Mouse (Mus musculus) limb, embryonic 13.5 days (tissue): ENCODE data around the gene Zfp329. TPM values are rescaled to one million over a fixed set of nuclear protein-coding genes. Genes with fewer than 3 reads are reported as not detected.

Source experiments
- ATAC-seq: fragments of 200-750 bp; cut with Nextera tagmentation; 2 replicates; pipeline ENCODE4 v1.8.0; 2017; ENCODE audit warnings: low read depth, moderate number of reproducible peaks, moderate TSS enrichment; ENCODE audit not compliant: low FRiP score
- H3K27ac ChIP-seq: fragments of 300-500 bp; sonication (generic); 2 replicates; pipeline ENCODE4 v1.5.1; 2015; ENCODE audit warnings: inconsistent platforms, mild to moderate bottlenecking, moderate library complexity
- H3K27me3 ChIP-seq: fragments of 300-500 bp; sonication (generic); 2 replicates; pipeline ENCODE4 v1.6.1; 2015; ENCODE audit warnings: mild to moderate bottlenecking, inconsistent platforms
- H3K36me3 ChIP-seq: fragments of 300-500 bp; sonication (generic); 2 replicates; pipeline ENCODE4 v1.6.1; 2015; ENCODE audit warnings: inconsistent platforms, mild to moderate bottlenecking, moderate library complexity
- H3K4me1 ChIP-seq: fragments of 300-500 bp; sonication (generic); 2 replicates; pipeline ENCODE4 v1.6.1; 2015; ENCODE audit warnings: inconsistent platforms
- H3K4me2 ChIP-seq: fragments of 300-500 bp; sonication (generic); replicated peaks from 2 replicates; pipeline ENCODE4 v1.6.1; 2015; ENCODE audit warnings: inconsistent platforms, mild to moderate bottlenecking, moderate library complexity
- H3K4me3 ChIP-seq: fragments of 300-500 bp; sonication (generic); 2 replicates; pipeline ENCODE4 v1.5.1; 2015; ENCODE audit warnings: moderate library complexity, mild to moderate bottlenecking, inconsistent platforms
- H3K9ac ChIP-seq: fragments of 300-500 bp; sonication (generic); 2 replicates; pipeline ENCODE4 v1.6.1; 2015; ENCODE audit warnings: mild to moderate bottlenecking, inconsistent platforms
- H3K9me3 ChIP-seq: fragments of 300-500 bp; sonication (generic); 2 replicates; pipeline ENCODE4 v1.6.1; 2016; ENCODE audit warnings: inconsistent platforms
- WGBS: fragments of 180-500 bp; shearing (Covaris S2); methylation state at CpG from one replicate; pipeline ENCODE4 v1.1.7; 2015; 5-methylcytosine and 5-hydroxymethylcytosine counted together
- polyA plus RNA-seq: library from polyadenylated mRNA; unstranded; fragments of >200 nt; fragmentation: Nextera tagmentation; extraction: Ambion mirVana; gene quantifications from 2 replicates; pipeline ENCODE4 v1.2.1, GENCODE M21; 2015

Zfp329 gene
- polyA plus RNA-seq, 1 experiment from 2014 or later: 17.5 TPM

- Histone ChIP-seq H3K9ac (no peak overlapping the region), H3K27me3 (no peaks in the 10 kb centered on the region), H3K4me1 (no peaks in the 10 kb centered on the region), H3K27ac (no peak overlapping the region), H3K9me3 (no peaks in the 10 kb centered on the region), H3K36me3 (no peaks in the 10 kb centered on the region), H3K4me3 (no peak overlapping the region), H3K4me2 (no peak overlapping the region)
- WGBS: 81% methylated on average over 6 of the region's 6 CpGs
- no peak for ATAC-seq
Measured at GRCm38 (mm10) chr7:12787333-12787732, 31.3 kb downstream of the Zfp329 start.

- Histone ChIP-seq H3K36me3 (peaks cover 2% of the 10 kb centered on the region), H3K27me3 (no peaks in the 10 kb centered on the region), H3K9me3 (no peaks in the 10 kb centered on the region), H3K4me1 (peaks cover 12% of the 10 kb centered on the region), H3K9ac (peak overlapping the region; percentile 84), H3K27ac (no peak overlapping the region), H3K4me2 (peak overlapping the region; percentile 93), H3K4me3 (peak overlapping the region; percentile 71)
- under 1% methylated on average over 57 of the region's 57 CpGs for WGBS
- peak; percentile 94 for ATAC-seq
Measured at GRCm38 (mm10) chr7:12780151-12780830, 38.4 kb downstream of the Zfp329 start.

- WGBS: 19% methylated on average over 10 of the region's 10 CpGs
- H3K4me1 ChIP-seq: peaks cover 12% of the 10 kb centered on the region
- no peaks in the 10 kb centered on the region for H3K27me3 ChIP-seq
- no peaks in the 10 kb centered on the region for H3K9me3 ChIP-seq
- H3K36me3 ChIP-seq: peaks cover 7% of the 10 kb centered on the region
- H3K9ac ChIP-seq: peak overlapping the region; percentile 84
- H3K27ac ChIP-seq: no peak overlapping the region
- H3K4me3 ChIP-seq: peak overlapping the region; percentile 71
- H3K4me2 ChIP-seq: peak overlapping the region; percentile 93
- ATAC-seq: peak; percentile 4; the same call in 1 of the 2 replicates
Measured at GRCm38 (mm10) chr7:12779782-12780150, 38.9 kb downstream of the Zfp329 start.

GRCm38 (mm10) chr7:12779141-12779540 lies 39.5 kb downstream of the Zfp329 start:
- WGBS: 91% methylated on average over 5 of the region's 5 CpGs
- Histone ChIP-seq H3K4me1 (peaks cover 12% of the 10 kb centered on the region), H3K36me3 (peaks cover 14% of the 10 kb centered on the region), H3K27me3 (no peaks in the 10 kb centered on the region), H3K4me3 (peak overlapping the region; percentile 71; the same call in 1 of the 2 replicates), H3K4me2 (peak overlapping the region; percentile 93), H3K27ac (no peak overlapping the region), H3K9ac (no peak overlapping the region), H3K9me3 (no peaks in the 10 kb centered on the region)
- no peak for ATAC-seq

- H3K9me3 ChIP-seq: no peaks in the 10 kb centered on the region
- no peak overlapping the region for H3K27ac ChIP-seq
- no peaks in the 10 kb centered on the region for H3K27me3 ChIP-seq
- H3K36me3 ChIP-seq: peaks cover 57% of the 10 kb centered on the region
- ATAC-seq: no peak
- no peak overlapping the region for H3K4me2 ChIP-seq
- WGBS: 88% methylated on average over 1 of the region's 1 CpGs
- no peak overlapping the region for H3K9ac ChIP-seq
- peaks cover 6% of the 10 kb centered on the region for H3K4me1 ChIP-seq
- no peak overlapping the region for H3K4me3 ChIP-seq
Measured at GRCm38 (mm10) chr7:12774606-12775005, 44.1 kb downstream of the Zfp329 start.

- 91% methylated on average over 9 of the region's 9 CpGs for WGBS
- Histone ChIP-seq H3K27me3 (no peaks in the 10 kb centered on the region), H3K27ac (no peak overlapping the region), H3K36me3 (peaks cover 62% of the 10 kb centered on the region), H3K9ac (no peak overlapping the region), H3K4me1 (0 out of 2 replicates have a peak, but pooled peaks cover under 1% of the 10 kb centered on the region), H3K4me2 (no peak overlapping the region), H3K9me3 (no peaks in the 10 kb centered on the region), H3K4me3 (no peak overlapping the region)
- no peak for ATAC-seq
Measured at GRCm38 (mm10) chr7:12774111-12774510, 44.5 kb downstream of the Zfp329 start.

Other genes starting within 250 kb of the Zfp329 start
- 0.01 TPM in 1 of 2 replicates, not detected in the other for gene Vmn2r53, start 210.1 kb downstream of the Zfp329 start, polyA plus RNA-seq
- gene Vmn2r54, start 178.5 kb downstream of the Zfp329 start, polyA plus RNA-seq: not detected in 2 replicates
- gene Vmn2r55, start 133.9 kb downstream of the Zfp329 start, polyA plus RNA-seq: not detected in 2 replicates
- not detected in 2 replicates for gene Vmn2r56, start 83.9 kb downstream of the Zfp329 start, polyA plus RNA-seq
- gene Zscan18, start 15.2 kb downstream of the Zfp329 start, polyA plus RNA-seq: 13.2 and 14.4 TPM in 2 replicates
- gene Zfp110, start 15.9 kb upstream of the Zfp329 start, polyA plus RNA-seq: 38.8 and 43.6 TPM in 2 replicates
- gene Zfp128, start 62.3 kb upstream of the Zfp329 start, polyA plus RNA-seq: 6.4 and 7.3 TPM in 2 replicates
- 15.8 and 20.9 TPM in 2 replicates for gene Zscan22, start 79.0 kb upstream of the Zfp329 start, polyA plus RNA-seq
- 1,044 and 1,066 TPM in 2 replicates for gene Rps5, start 103.4 kb upstream of the Zfp329 start, polyA plus RNA-seq
- gene Rnf225, start 108.6 kb upstream of the Zfp329 start, polyA plus RNA-seq: 0.42 and 0.64 TPM in 2 replicates
- 12.6 and 13.6 TPM in 2 replicates for gene Zfp324, start 147.0 kb upstream of the Zfp329 start, polyA plus RNA-seq
- 10.5 and 10.8 TPM in 2 replicates for gene Zfp446, start 159.0 kb upstream of the Zfp329 start, polyA plus RNA-seq
- gene Slc27a5, start 179.3 kb upstream of the Zfp329 start, polyA plus RNA-seq: 0.08 and 0.34 TPM in 2 replicates
- gene Trim28, start 180.3 kb upstream of the Zfp329 start, polyA plus RNA-seq: 316 and 329 TPM in 2 replicates
- gene Zbtb45, start 191.2 kb upstream of the Zfp329 start, polyA plus RNA-seq: 28.0 and 29.6 TPM in 2 replicates
- gene Chmp2a, start 215.9 kb upstream of the Zfp329 start, polyA plus RNA-seq: 127 and 133 TPM in 2 replicates
- gene Ube2m, start 219.4 kb upstream of the Zfp329 start, polyA plus RNA-seq: 100 and 114 TPM in 2 replicates
- 3.2 and 3.8 TPM in 2 replicates for gene Mzf1, start 235.9 kb upstream of the Zfp329 start, polyA plus RNA-seq